In the genomic region with DNA sequence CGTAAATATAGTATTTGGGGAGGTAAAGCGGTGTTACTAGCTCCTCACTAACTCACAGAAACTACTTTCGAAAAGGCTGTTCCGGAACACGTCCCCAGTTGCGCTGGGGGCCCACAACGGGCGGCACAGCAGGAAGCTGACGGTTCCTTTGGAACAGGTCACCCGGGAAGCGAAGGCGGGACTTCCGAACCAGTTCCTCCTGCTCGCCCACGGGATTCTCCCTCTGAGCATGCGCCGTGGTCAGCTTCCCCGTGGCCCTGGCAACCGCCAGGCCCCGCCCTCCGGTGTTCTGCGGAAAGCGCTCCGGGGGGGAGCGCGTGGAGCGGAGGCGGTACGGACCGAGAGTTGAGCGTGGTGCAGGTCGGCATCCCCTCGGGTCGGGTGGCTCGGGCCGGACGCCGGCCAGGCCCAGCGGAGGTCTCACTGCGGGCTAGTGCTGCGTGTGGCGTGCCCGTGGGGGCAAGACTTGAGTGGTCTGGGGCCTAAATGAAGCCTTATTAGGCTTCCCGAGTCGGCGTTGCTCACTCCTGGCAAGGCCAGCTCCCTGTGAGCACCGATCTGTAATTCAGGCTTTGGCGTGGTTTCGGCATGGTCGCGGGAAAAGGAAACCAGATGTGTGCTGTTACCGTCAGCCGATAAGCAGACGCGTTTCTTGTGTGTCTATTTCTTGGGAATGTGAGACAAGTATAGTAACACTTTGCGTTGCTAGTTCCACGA, we compare ENCODE assay signal across 8 mouse cellular contexts. TPM values are rescaled to one million over a fixed set of nuclear protein-coding genes. Genes with fewer than 3 reads are reported as not detected.
A peak's percentile ranks its signal among the peaks of the same experiment; 100 is the strongest.
DNase-seq lines count a peak whose midpoint lies in the region; ATAC-seq lines count a peak whose summit lies in the region.

TSS of gene Fam227b (minus strand) at position 150 of the 717 bp plus-strand sequence.
TSS of gene Dtwd1 (plus strand) at position 287 of the 717 bp plus-strand sequence.

- H3K9me3 ChIP-seq in heart, embryonic 10.5 days, result no peaks in the 10 kb centered on the region
- no peaks in the 10 kb centered on the region for H3K9me3 ChIP-seq in kidney, embryonic 15.5 days (replicated peaks)

- no peaks in the 10 kb centered on the region for H3K4me1 ChIP-seq in heart, embryonic 10.5 days
- H3K4me1 ChIP-seq in kidney, embryonic 15.5 days, result 0 out of 2 replicates have a peak, but pooled peaks cover 4% of the 10 kb centered on the region

- WGBS in heart, embryonic 10.5 days, result under 1% methylated on average over 57 of the region's 57 CpGs
- under 1% methylated on average over 57 of the region's 57 CpGs for WGBS in kidney, embryonic 15.5 days

- H3K4me2 ChIP-seq in kidney, embryonic 15.5 days, result peak within 1 kb of the TSS; percentile 59

- peaks cover 13% of the 10 kb centered on the region; the same call in 1 of the 2 replicates for H3K36me3 ChIP-seq in heart, embryonic 10.5 days
- peaks cover 9% of the 10 kb centered on the region; the same call in 1 of the 2 replicates for H3K36me3 ChIP-seq in kidney, embryonic 15.5 days

- DNase-seq in B cell, adult 2 months, result peak; percentile 97 to 98
- DNase-seq in brain, adult 2 months (ENCODE audit: low read depth, low spot score), result peak; percentile 99
- DNase-seq in heart, embryonic 10.5 days (ENCODE audit: low spot score), result peak; percentile 98
- DNase-seq in liver, result peak; percentile 99
- peak; percentile 98 to 99 for DNase-seq in spleen, postnatal 4 days (ENCODE audit: low spot score in 2 of 2)

- peak within 1 kb of the TSS; percentile 99 for H3K27ac ChIP-seq in heart, embryonic 10.5 days
- H3K27ac ChIP-seq in kidney, embryonic 15.5 days, result peak within 1 kb of the TSS; percentile 95

- peak within 1 kb of the TSS; percentile 87 for H3K9ac ChIP-seq in kidney, embryonic 15.5 days

- H3K4me3 ChIP-seq in heart, embryonic 10.5 days, result peak within 1 kb of the TSS; percentile 87
- peak within 1 kb of the TSS; percentile 83 for H3K4me3 ChIP-seq in kidney, embryonic 15.5 days (replicated peaks)

- peak; percentile 96 for ATAC-seq in erythroblast, adult 5-6 weeks (replicated peaks; ENCODE audit: low FRiP score, poor library complexity, severe bottlenecking)
- peak; percentile 100 for ATAC-seq in kidney, embryonic 15.5 days (replicated peaks; ENCODE audit: low FRiP score)
- ATAC-seq in monocyte, adult 5-6 weeks (replicated peaks; ENCODE audit: insufficient number of reproducible peaks, low FRiP score, low TSS enrichment, poor library complexity, severe bottlenecking), result peak; percentile 98

- no peaks in the 10 kb centered on the region for H3K27me3 ChIP-seq in heart, embryonic 10.5 days (ENCODE audit: insufficient read depth, poor library complexity, severe bottlenecking)
- 0 out of 2 replicates have a peak, but pooled peaks cover 3% of the 10 kb centered on the region for H3K27me3 ChIP-seq in kidney, embryonic 15.5 days

RNA-seq across cellular contexts. Expression of gene Fam227b, which starts in this region (rescaled TPM):
- not detected in 2 replicates for total RNA-seq in erythroblast, adult 5-6 weeks (2015; ENCODE audit: low replicate concordance)
- total RNA-seq in erythroblast, adult 5-6 weeks (2017; ENCODE audit: low replicate concordance), result not detected in 2 replicates
- not detected in 2 replicates for polyA plus RNA-seq in heart, embryonic 10.5 days (2016; fragmentation: Nextera tagmentation; extraction: Ambion mirVana)
- not detected in 2 replicates for polyA plus RNA-seq in kidney, embryonic 15.5 days (2015; fragmentation: Nextera tagmentation; extraction: Ambion mirVana)
- total RNA-seq in monocyte, adult 5-6 weeks (2017), result 0.48 TPM in 1 of 3 replicates, not detected in the others

RNA-seq across cellular contexts. Expression of gene Dtwd1, which starts in this region (rescaled TPM):
- total RNA-seq in erythroblast, adult 5-6 weeks (2015; ENCODE audit: low replicate concordance), result 10.4 and 12.3 TPM in 2 replicates
- total RNA-seq in erythroblast, adult 5-6 weeks (2017; ENCODE audit: low replicate concordance), result 4.3 and 7.7 TPM in 2 replicates
- 22.8 and 28.3 TPM in 2 replicates for polyA plus RNA-seq in heart, embryonic 10.5 days (2016; fragmentation: Nextera tagmentation; extraction: Ambion mirVana)
- polyA plus RNA-seq in kidney, embryonic 15.5 days (2015; fragmentation: Nextera tagmentation; extraction: Ambion mirVana), result 25.5 and 25.6 TPM in 2 replicates
- 1.4 to 6.0 TPM (median 4.1 TPM) in 3 replicates for total RNA-seq in monocyte, adult 5-6 weeks (2017)

Comparison
In these comparisons a context has a peak if more than half of its experiments do, and no peak if none do; other contexts are left out.
1. Peak in every context shown above with its lines: DNase-seq, ATAC-seq, H3K4me3 ChIP-seq and H3K27ac ChIP-seq.